Mouse (Mus musculus): ENCODE data around the gene Sympk. TPM values are rescaled to one million over a fixed set of nuclear protein-coding genes. Genes with fewer than 3 reads are reported as not detected.
"Not testable (repeated sequence)": the region's sequence is repeated elsewhere in the genome, so short reads cannot be mapped to it uniquely, and the experiment has no call there.

The Sympk gene
- total and polyA plus RNA-seq, 3 experiments = 43.7 to 141 (median 111) TPM

- H3K27ac ChIP-seq (ENCODE audit: insufficient read depth, low read depth) = not testable (repeated sequence)
Measured at GRCm38 (mm10) chr7:19071024-19071423, 46.8 kb downstream of the Sympk start.

GRCm38 (mm10) chr7:19073504-19073903 lies 49.3 kb downstream of the Sympk start:
- Histone ChIP-seq H3K4me3 (replicated peaks in 1 of 3; ENCODE audit: low read depth in 2 of 3, low read length in 2 of 3, poor library complexity in 1 of 3) (no peak overlapping the region), H3K9ac (ENCODE audit: insufficient read depth, low read depth) (no peak overlapping the region), H3K27ac (ENCODE audit: insufficient read depth, low read depth) (no peak overlapping the region), H3K27me3 (replicated peaks) (peaks cover 44% of the 10 kb centered on the region), H3K79me2 (replicated peaks; ENCODE audit: control insufficient read depth, extremely low read depth, insufficient read depth, poor library complexity, severe bottlenecking) (no peaks in the 10 kb centered on the region), H3K4me1 (ENCODE audit: control insufficient read depth in 1 of 2, insufficient read depth in 2 of 2) (peaks cover 12 to 14% of the 10 kb centered on the region in 2 experiments), H3K4me2 (ENCODE audit: insufficient read depth, low read depth, poor library complexity, severe bottlenecking) (no peak overlapping the region), H3K36me3 (replicated peaks in 1 of 2; ENCODE audit: control insufficient read depth in 1 of 2, insufficient read depth in 1 of 2, low read length in 1 of 2) (no peaks in the 10 kb centered on the region), H3K9me3 (replicated peaks; ENCODE audit: low read length) (peaks cover 39% of the 10 kb centered on the region)
- no peak for TF ChIP-seq ZMIZ1 (IDR thresholded peaks at IDR 0.05; ENCODE audit: low read depth, low read length)
- TF ChIP-seq SMC3 (IDR thresholded peaks at IDR 0.05; ENCODE audit: low read depth, low read length) = peak; percentile 24
- no peak for TF ChIP-seq SIN3A (IDR thresholded peaks at IDR 0.05; ENCODE audit: low read length)
- TF ChIP-seq CTCF (conservative IDR thresholded peaks at IDR 0.05 in 1 of 2, IDR thresholded peaks at IDR 0.05 in 1 of 2; ENCODE audit: low read depth in 2 of 2, low read length in 2 of 2) = peak; percentile 36 to 61; a peak in 3 of 4 replicates
- no peak for TF ChIP-seq E2F4 (IDR thresholded peaks at IDR 0.05; ENCODE audit: insufficient replicate concordance, low read depth, low read length)
- DNase-seq (ENCODE audit: extremely low read depth) = no peak
- dilution Hi-C loops (cut with MboI; ENCODE audit: extremely low pct_ligation_motif_present, extremely low pct_unique_long_range_greater_than_20kb, low sequenced_read_pairs) (no loop called here), in situ Hi-C loops (cut with MboI; ENCODE audit: low pct_ligation_motif_present, low pct_unique_long_range_greater_than_20kb, low sequenced_read_pairs) (no loop called here)

More at GRCm38 (mm10) chr7:19071024-19071423, 46.8 kb downstream of the Sympk start:
- dilution Hi-C loops (cut with MboI; ENCODE audit: extremely low pct_ligation_motif_present, extremely low pct_unique_long_range_greater_than_20kb, low sequenced_read_pairs); H3K79me2 ChIP-seq (replicated peaks; ENCODE audit: control insufficient read depth, extremely low read depth, insufficient read depth, poor library complexity, severe bottlenecking); H3K4me1 ChIP-seq (ENCODE audit: control insufficient read depth in 1 of 2, insufficient read depth in 2 of 2); H3K4me3 ChIP-seq (replicated peaks in 1 of 3; ENCODE audit: low read depth in 2 of 3, low read length in 2 of 3, poor library complexity in 1 of 3); H3K4me2 ChIP-seq (ENCODE audit: insufficient read depth, low read depth, poor library complexity, severe bottlenecking); H3K9ac ChIP-seq (ENCODE audit: insufficient read depth, low read depth); DNase-seq (ENCODE audit: extremely low read depth); in situ Hi-C loops (cut with MboI; ENCODE audit: low pct_ligation_motif_present, low pct_unique_long_range_greater_than_20kb, low sequenced_read_pairs): not testable (repeated sequence)
- peaks cover 0 to 12% of the 10 kb centered on the region in 2 experiments for H3K36me3 ChIP-seq (replicated peaks in 1 of 2; ENCODE audit: control insufficient read depth in 1 of 2, insufficient read depth in 1 of 2, low read length in 1 of 2)
- TF ChIP-seq RAD21 (IDR thresholded peaks at IDR 0.05; ENCODE audit: low read depth, low read length) (peak; percentile 10), CTCF (conservative IDR thresholded peaks at IDR 0.05 in 1 of 2, IDR thresholded peaks at IDR 0.05 in 1 of 2; ENCODE audit: low read depth in 2 of 2, low read length in 2 of 2) (peak in 1 of 2 experiments; percentile 42; a peak in 2 of 4 replicates)
- peaks cover 26% of the 10 kb centered on the region for H3K9me3 ChIP-seq (replicated peaks; ENCODE audit: low read length)
- H3K27me3 ChIP-seq (replicated peaks) = peaks cover 25% of the 10 kb centered on the region

- H3K9ac ChIP-seq (ENCODE audit: insufficient read depth, low read depth) = no peak overlapping the region
- no peak for DNase-seq (ENCODE audit: extremely low read depth)
- H3K27ac ChIP-seq (ENCODE audit: insufficient read depth, low read depth) = no peak overlapping the region
- peaks cover 39% of the 10 kb centered on the region for H3K9me3 ChIP-seq (replicated peaks; ENCODE audit: low read length)
- H3K27me3 ChIP-seq (replicated peaks) = peaks cover 53% of the 10 kb centered on the region
- H3K79me2 ChIP-seq (replicated peaks; ENCODE audit: control insufficient read depth, extremely low read depth, insufficient read depth, poor library complexity, severe bottlenecking) = no peaks in the 10 kb centered on the region
- peaks cover 12 to 19% of the 10 kb centered on the region in 2 experiments for H3K4me1 ChIP-seq (ENCODE audit: control insufficient read depth in 1 of 2, insufficient read depth in 2 of 2)
- in situ Hi-C loops (cut with MboI; ENCODE audit: low pct_ligation_motif_present, low pct_unique_long_range_greater_than_20kb, low sequenced_read_pairs) (no loop called here), dilution Hi-C loops (cut with MboI; ENCODE audit: extremely low pct_ligation_motif_present, extremely low pct_unique_long_range_greater_than_20kb, low sequenced_read_pairs) (no loop called here)
- H3K4me2 ChIP-seq (ENCODE audit: insufficient read depth, low read depth, poor library complexity, severe bottlenecking) = no peak overlapping the region
- TF ChIP-seq UBTF (IDR thresholded peaks at IDR 0.05; ENCODE audit: low read depth, low read length) (no peak), CTCF (conservative IDR thresholded peaks at IDR 0.05 in 1 of 2, IDR thresholded peaks at IDR 0.05 in 1 of 2; ENCODE audit: low read depth in 2 of 2, low read length in 2 of 2) (peak in 1 of 2 experiments; percentile 32; a peak in 2 of 4 replicates)
- H3K4me3 ChIP-seq (replicated peaks in 1 of 3; ENCODE audit: low read depth in 2 of 3, low read length in 2 of 3, poor library complexity in 1 of 3) = no peak overlapping the region
- no peaks in the 10 kb centered on the region for H3K36me3 ChIP-seq (replicated peaks in 1 of 2; ENCODE audit: control insufficient read depth in 1 of 2, insufficient read depth in 1 of 2, low read length in 1 of 2)
Measured at GRCm38 (mm10) chr7:19074494-19074893, 50.3 kb downstream of the Sympk start.

All from CH12.LX (cell line).